Mouse (Mus musculus): Measurements from ENCODE around the gene Scamp2.
A peak's percentile ranks its signal among the peaks of the same experiment; 100 is the strongest.

Gene Scamp2

GRCm38 (mm10) chr9:57560861-57561710 is at the start of gene Scamp2:
Gene Scamp2 (plus strand): TSS chr9:57560943.
- Histone ChIP-seq H3K27me3 (ENCODE audit: insufficient read depth, low read length) (peaks cover 9% of the 10 kb centered on the region), H3K9me3 (ENCODE audit: low read length) (no peaks in the 10 kb centered on the region), H3K4me1 (replicated peaks; ENCODE audit: low read depth, low read length) (peaks cover 42% of the 10 kb centered on the region), H3K36me3 (ENCODE audit: insufficient read depth, low read length) (peaks cover 4% of the 10 kb centered on the region; the same call in 1 of the 2 replicates), H3K4me3 (replicated peaks; ENCODE audit: low read length) (peak within 1 kb of the TSS; percentile 88)
- no peak for TF ChIP-seq POU5F1 (IDR thresholded peaks at IDR 0.05; ENCODE audit: borderline replicate concordance, low read length)
- no peak for TF ChIP-seq NANOG (IDR thresholded peaks at IDR 0.05; ENCODE audit: borderline replicate concordance, low read length)
- no peak for TF ChIP-seq CTCF (conservative IDR thresholded peaks at IDR 0.05; ENCODE audit: low read length)

GRCm38 (mm10) chr9:57517113-57517512 is 43.6 kb upstream of the Scamp2 start:
- TF ChIP-seq NANOG (IDR thresholded peaks at IDR 0.05; ENCODE audit: borderline replicate concordance, low read length) (no peak), CTCF (conservative IDR thresholded peaks at IDR 0.05; ENCODE audit: low read length) (peak; percentile 86)
- H3K4me1 ChIP-seq (replicated peaks; ENCODE audit: low read depth, low read length) = peaks cover 32% of the 10 kb centered on the region

DNA sequence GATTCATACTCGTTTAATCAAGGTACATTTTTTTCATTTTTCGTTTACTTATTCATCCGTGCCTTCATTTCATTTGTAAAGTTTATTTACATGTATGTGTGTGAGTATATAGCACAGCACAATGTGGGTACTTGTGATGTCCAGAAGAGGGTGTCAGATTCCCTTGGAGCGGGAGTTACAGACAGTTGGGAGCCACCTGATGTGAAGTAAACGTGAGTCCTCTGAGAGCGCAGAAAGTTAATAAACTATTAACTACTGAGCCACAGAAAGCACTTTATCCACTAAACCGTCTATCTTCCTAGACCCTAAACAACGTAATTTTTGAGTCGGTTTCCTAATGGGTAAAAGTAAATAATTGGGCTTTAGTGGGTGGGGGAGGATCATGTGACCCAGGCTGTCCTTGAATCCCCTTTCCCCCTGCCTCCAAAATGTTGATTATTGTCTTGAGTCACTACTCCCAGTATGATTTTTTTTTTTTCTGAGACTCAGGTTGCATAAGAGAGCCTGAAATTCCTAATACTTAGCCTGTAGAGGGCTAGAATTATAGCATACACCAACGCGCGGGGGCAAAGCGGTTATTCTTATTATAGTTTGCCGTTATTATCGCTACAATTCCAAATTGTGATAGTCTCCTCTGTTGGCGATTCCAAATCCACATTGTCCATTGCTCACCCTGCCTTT is 40.2 kb upstream of the Scamp2 start:
- Histone ChIP-seq H3K36me3 (ENCODE audit: insufficient read depth, low read length) (peaks cover 25% of the 10 kb centered on the region), H3K27me3 (ENCODE audit: insufficient read depth, low read length) (no peaks in the 10 kb centered on the region), H3K4me3 (replicated peaks; ENCODE audit: low read length) (peak overlapping the region; percentile 98), H3K9me3 (ENCODE audit: low read length) (no peaks in the 10 kb centered on the region), H3K4me1 (replicated peaks; ENCODE audit: low read depth, low read length) (peaks cover 42% of the 10 kb centered on the region)
- TF ChIP-seq NANOG (IDR thresholded peaks at IDR 0.05; ENCODE audit: borderline replicate concordance, low read length) (no peak), CTCF (conservative IDR thresholded peaks at IDR 0.05; ENCODE audit: low read length) (no peak), POU5F1 (IDR thresholded peaks at IDR 0.05; ENCODE audit: borderline replicate concordance, low read length) (no peak)

More at GRCm38 (mm10) chr9:57517113-57517512, 43.6 kb upstream of the Scamp2 start:
- Histone ChIP-seq H3K9me3 (ENCODE audit: low read length) (no peaks in the 10 kb centered on the region), H3K36me3 (ENCODE audit: insufficient read depth, low read length) (peaks cover 8% of the 10 kb centered on the region), H3K4me3 (replicated peaks; ENCODE audit: low read length) (no peak overlapping the region), H3K27me3 (ENCODE audit: insufficient read depth, low read length) (no peaks in the 10 kb centered on the region)

- Histone ChIP-seq H3K27me3 (ENCODE audit: insufficient read depth, low read length) (no peaks in the 10 kb centered on the region), H3K36me3 (ENCODE audit: insufficient read depth, low read length) (peaks cover 33% of the 10 kb centered on the region), H3K4me3 (replicated peaks; ENCODE audit: low read length) (peak within 1 kb of the TSS; percentile 98), H3K4me1 (replicated peaks; ENCODE audit: low read depth, low read length) (peaks cover 49% of the 10 kb centered on the region), H3K9me3 (ENCODE audit: low read length) (no peaks in the 10 kb centered on the region)
- no peak for TF ChIP-seq CTCF (conservative IDR thresholded peaks at IDR 0.05; ENCODE audit: low read length)
- no peak for TF ChIP-seq NANOG (IDR thresholded peaks at IDR 0.05; ENCODE audit: borderline replicate concordance, low read length)
- TF ChIP-seq POU5F1 (IDR thresholded peaks at IDR 0.05; ENCODE audit: borderline replicate concordance, low read length) = no peak
These were observed 39.5 kb upstream of the Scamp2 start, which contains the start of gene Cox5a for GRCm38 (mm10) chr9:57521056-57521911. Gene Cox5a (plus strand): TSS chr9:57521274.

- Histone ChIP-seq H3K4me1 (replicated peaks; ENCODE audit: low read depth, low read length) (peaks cover 53% of the 10 kb centered on the region), H3K9me3 (ENCODE audit: low read length) (no peaks in the 10 kb centered on the region), H3K27me3 (ENCODE audit: insufficient read depth, low read length) (no peaks in the 10 kb centered on the region), H3K4me3 (replicated peaks; ENCODE audit: low read length) (peak overlapping the region; percentile 98), H3K36me3 (ENCODE audit: insufficient read depth, low read length) (peaks cover 42% of the 10 kb centered on the region)
- no peak for TF ChIP-seq CTCF (conservative IDR thresholded peaks at IDR 0.05; ENCODE audit: low read length)
These were observed 38.5 kb upstream of the Scamp2 start for GRCm38 (mm10) chr9:57522114-57522860.

DNA sequence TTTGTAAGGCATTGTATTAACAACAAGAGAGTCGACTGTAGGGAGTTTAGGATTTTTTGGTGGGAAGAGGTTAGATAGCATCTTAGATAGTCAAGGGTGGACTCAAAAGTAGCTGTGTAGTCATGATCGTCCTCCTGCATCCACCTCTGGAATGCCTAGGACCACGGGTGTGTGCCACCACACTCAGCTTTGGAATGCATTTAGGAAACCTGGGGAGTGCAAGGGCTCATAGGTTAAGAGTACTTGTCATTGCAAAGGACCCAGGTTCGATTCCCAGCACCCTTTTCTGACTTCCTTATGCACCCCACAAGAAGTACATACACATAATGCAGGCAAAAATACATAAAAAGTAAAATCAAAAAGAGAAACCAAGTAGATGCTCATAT is 37.9 kb upstream of the Scamp2 start:
- Histone ChIP-seq H3K4me1 (replicated peaks; ENCODE audit: low read depth, low read length) (peaks cover 53% of the 10 kb centered on the region), H3K36me3 (ENCODE audit: insufficient read depth, low read length) (peaks cover 46% of the 10 kb centered on the region), H3K4me3 (replicated peaks; ENCODE audit: low read length) (peak overlapping the region; percentile 98), H3K9me3 (ENCODE audit: low read length) (no peaks in the 10 kb centered on the region), H3K27me3 (ENCODE audit: insufficient read depth, low read length) (no peaks in the 10 kb centered on the region)
- TF ChIP-seq CTCF (conservative IDR thresholded peaks at IDR 0.05; ENCODE audit: low read length) (no peak), NANOG (IDR thresholded peaks at IDR 0.05; ENCODE audit: borderline replicate concordance, low read length) (no peak)

DNA sequence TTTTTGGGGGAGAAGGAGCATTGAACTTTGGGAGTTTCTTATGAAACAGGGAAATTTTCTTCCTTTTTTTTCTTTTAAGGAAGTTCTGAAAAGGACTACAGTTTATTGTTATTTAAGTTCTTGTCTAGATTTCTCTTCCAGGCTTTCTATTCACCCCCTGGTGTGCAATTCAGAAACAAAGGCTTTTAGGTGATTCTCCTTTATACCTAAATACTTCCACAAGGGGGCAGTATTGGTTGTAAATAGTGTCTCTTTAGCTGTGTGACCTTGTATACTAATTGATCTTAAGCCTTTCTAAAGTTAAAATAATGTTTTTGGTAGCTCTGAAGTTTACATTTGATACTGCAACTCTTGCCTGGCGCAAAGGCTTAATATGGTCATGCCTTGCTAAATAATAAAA is 37.0 kb upstream of the Scamp2 start:
- Histone ChIP-seq H3K9me3 (ENCODE audit: low read length) (no peaks in the 10 kb centered on the region), H3K36me3 (ENCODE audit: insufficient read depth, low read length) (peaks cover 50% of the 10 kb centered on the region)
- TF ChIP-seq CTCF (conservative IDR thresholded peaks at IDR 0.05; ENCODE audit: low read length) (peak; percentile 64), POU5F1 (IDR thresholded peaks at IDR 0.05; ENCODE audit: borderline replicate concordance, low read length) (no peak)

More for the DNA sequence above, 37.0 kb upstream of the Scamp2 start:
- Histone ChIP-seq H3K4me3 (replicated peaks; ENCODE audit: low read length) (peak overlapping the region; percentile 98), H3K4me1 (replicated peaks; ENCODE audit: low read depth, low read length) (peaks cover 56% of the 10 kb centered on the region), H3K27me3 (ENCODE audit: insufficient read depth, low read length) (no peaks in the 10 kb centered on the region)

All from E14TG2a.4 (cell line).